Mouse (Mus musculus): ENCODE results near the gene Baiap2l1.
A peak's percentile ranks its signal among the peaks of the same experiment; 100 is the strongest.

The Baiap2l1 gene

GRCm38 (mm10) chr5:144230216-144230615 is 127.7 kb downstream of the Baiap2l1 start:
- DNase-seq (ENCODE audit: low read depth, low spot score), result no peak

- no peak for DNase-seq (ENCODE audit: low read depth, low spot score)
These were observed 131.7 kb downstream of the Baiap2l1 start for GRCm38 (mm10) chr5:144226220-144226619.

- no peak for DNase-seq (ENCODE audit: low read depth, low spot score)
These were observed 133.8 kb downstream of the Baiap2l1 start for GRCm38 (mm10) chr5:144223899-144224816.

- peak; percentile 89 for DNase-seq (ENCODE audit: low read depth, low spot score)
These were observed 134.4 kb downstream of the Baiap2l1 start, which contains the start of gene Tecpr1 for GRCm38 (mm10) chr5:144223503-144223862. TSS of gene Tecpr1 (minus strand) at chr5:144223615.

- peak; percentile 7 for DNase-seq (ENCODE audit: low read depth, low spot score)
These were observed 135.0 kb downstream of the Baiap2l1 start for GRCm38 (mm10) chr5:144222811-144223502.

- DNase-seq (ENCODE audit: low read depth, low spot score), result no peak
These were observed 136.6 kb downstream of the Baiap2l1 start for GRCm38 (mm10) chr5:144221305-144221704.

GRCm38 (mm10) chr5:144219936-144220335 is 138.0 kb downstream of the Baiap2l1 start:
- no peak for DNase-seq (ENCODE audit: low read depth, low spot score)

GRCm38 (mm10) chr5:144219306-144219705 is 138.6 kb downstream of the Baiap2l1 start:
- DNase-seq (ENCODE audit: low read depth, low spot score), result no peak

- DNase-seq (ENCODE audit: low read depth, low spot score), result no peak
These were observed 139.9 kb downstream of the Baiap2l1 start for GRCm38 (mm10) chr5:144218061-144218460.

GRCm38 (mm10) chr5:144215992-144216391 is 141.9 kb downstream of the Baiap2l1 start:
- no peak for DNase-seq (ENCODE audit: low read depth, low spot score)

Data from embryo, embryonic 11.5 days (tissue).